Mouse (Mus musculus) left cerebral cortex, adult 2 months (tissue): Measurements from ENCODE around the gene H2afx. TPM values are rescaled to one million over a fixed set of nuclear protein-coding genes. Genes with fewer than 3 reads are reported as not detected.
"Not testable (repeated sequence)": the region's sequence is repeated elsewhere in the genome, so short reads cannot be mapped to it uniquely, and the experiment has no call there.

Source experiments
- DNase-seq, 2 experiments: peaks; one replicate each; pipeline ENCODE4 v3.0.0; 2021 to 2022; ENCODE audit warnings: low spot score in 2 of 2, mixed read lengths in 1 of 2; ENCODE audit errors: extremely low spot score in 1 of 2
- H3K27ac ChIP-seq: fragments of 200-600 bp; 2 replicates; pipeline ENCODE4 v1.8.1; 2022
- H3K4me3 ChIP-seq: fragments of 200-600 bp; 2 replicates; pipeline ENCODE4 v1.8.1; 2022
- CTCF ChIP-seq: fragments of 200-600 bp; IDR thresholded peaks from 2 replicates; pipeline ENCODE4 v1.8.1; 2022; ENCODE audit warnings: antibody characterized with exemption, mild to moderate bottlenecking, moderate library complexity
- intact Hi-C: fragments of 180-260 bp; cut with DNase I; formaldehyde crosslinking; loops from one replicate; pipeline ENCODE4 v1.15.1; 2025
- total RNA-seq, 2 experiments: library from RNA; stranded (reverse); gene quantifications; 2 replicates each; pipeline ENCODE4 v1.2.3; 2021

Gene H2afx
- total RNA-seq, 2 experiments from 2014 or later: 46.1 to 53.2 TPM

DNA sequence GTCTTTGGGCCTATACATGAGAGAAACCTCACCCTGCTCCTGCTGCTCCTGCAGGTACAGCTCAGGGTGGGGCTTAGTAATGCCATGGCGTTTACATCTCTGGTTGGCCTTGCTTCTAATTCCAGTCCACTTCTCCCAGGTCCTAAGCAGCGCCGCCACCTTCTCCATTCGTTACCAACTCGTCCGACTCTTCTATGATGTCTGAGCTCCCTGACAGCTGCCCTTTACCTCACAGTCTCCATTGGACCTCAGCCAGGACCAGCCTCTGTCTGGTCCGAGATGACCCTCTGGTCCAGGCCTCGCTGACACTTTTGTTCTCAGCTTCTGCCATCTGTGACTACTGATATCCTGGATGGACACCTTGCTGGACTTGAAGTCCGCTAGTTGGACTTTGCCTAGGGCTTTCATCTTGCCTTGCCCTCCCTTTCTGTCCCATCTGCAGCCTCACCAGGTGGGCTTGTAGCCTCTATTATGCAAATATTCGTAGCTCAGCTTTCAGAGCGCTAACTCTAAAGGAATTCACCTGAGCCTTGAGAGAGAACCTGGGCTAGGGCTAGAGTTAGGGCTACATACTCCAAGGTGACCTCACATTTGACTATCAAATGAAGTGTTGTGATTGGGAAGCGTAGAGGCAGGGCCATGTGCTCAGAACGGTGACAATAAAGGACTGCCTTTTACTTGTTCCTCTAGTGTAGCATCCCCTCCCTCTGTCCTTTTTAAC lies 1.4 kb upstream of the H2afx start:
- no peak overlapping the region for H3K4me3 ChIP-seq
- H3K27ac ChIP-seq: no peak overlapping the region
- intact Hi-C loops: loop anchor here (5.0 kb wide), 1 partner anchor 36 kb away; no protein-coding TSS in a partner anchor
- DNase-seq: no peak
- no peak for TF ChIP-seq CTCF

DNA sequence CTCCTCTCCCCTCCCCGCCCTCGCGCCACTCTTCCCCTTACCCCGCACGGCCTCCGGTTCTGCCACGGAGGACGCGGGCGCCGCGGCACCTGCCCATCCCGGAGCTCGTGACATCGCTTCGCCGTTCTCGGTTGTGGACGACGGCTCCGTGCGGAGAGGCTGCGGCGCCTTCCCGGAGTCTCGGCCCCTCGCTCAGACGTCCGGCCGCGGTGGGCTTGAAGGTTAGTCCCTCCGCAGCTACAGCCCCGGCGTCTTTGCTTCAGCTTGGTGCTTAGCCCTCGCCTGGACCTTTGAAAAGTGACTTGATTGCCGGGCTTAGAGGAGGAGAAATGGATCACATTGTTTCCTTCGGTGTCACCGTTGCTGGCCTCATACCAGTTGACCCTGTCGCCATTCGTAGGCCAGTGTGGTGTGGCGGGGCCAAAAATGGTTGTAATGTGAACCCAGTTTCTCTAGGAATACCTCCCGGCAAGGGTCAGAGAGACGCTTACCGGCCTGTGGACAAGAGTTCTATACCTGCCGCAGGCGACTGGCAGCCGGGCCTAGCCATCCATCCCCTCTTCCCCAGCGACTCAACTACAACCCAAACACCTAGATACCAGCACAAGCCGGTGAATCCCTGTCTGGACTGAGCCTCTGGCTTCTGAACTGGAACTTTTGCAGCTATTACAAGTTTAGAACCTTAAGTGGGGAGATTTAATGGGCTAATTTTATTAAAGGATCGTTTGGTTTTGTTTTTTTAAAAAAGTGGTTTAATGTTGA lies 1.0 kb downstream of the H2afx start:
- no peak for TF ChIP-seq CTCF
- H3K27ac ChIP-seq: peak overlapping the region; percentile 96
- H3K4me3 ChIP-seq: peak overlapping the region; percentile 85
- intact Hi-C loops: no loop called here
- DNase-seq: no peak

- H3K27ac ChIP-seq: no peak overlapping the region; the same call in 1 of the 2 replicates
- DNase-seq: no peak
- H3K4me3 ChIP-seq: peak overlapping the region; percentile 85
- TF ChIP-seq CTCF: no peak
- intact Hi-C loops: no loop called here
Measured at GRCm38 (mm10) chr9:44336093-44336406, 1.6 kb downstream of the H2afx start.

DNA sequence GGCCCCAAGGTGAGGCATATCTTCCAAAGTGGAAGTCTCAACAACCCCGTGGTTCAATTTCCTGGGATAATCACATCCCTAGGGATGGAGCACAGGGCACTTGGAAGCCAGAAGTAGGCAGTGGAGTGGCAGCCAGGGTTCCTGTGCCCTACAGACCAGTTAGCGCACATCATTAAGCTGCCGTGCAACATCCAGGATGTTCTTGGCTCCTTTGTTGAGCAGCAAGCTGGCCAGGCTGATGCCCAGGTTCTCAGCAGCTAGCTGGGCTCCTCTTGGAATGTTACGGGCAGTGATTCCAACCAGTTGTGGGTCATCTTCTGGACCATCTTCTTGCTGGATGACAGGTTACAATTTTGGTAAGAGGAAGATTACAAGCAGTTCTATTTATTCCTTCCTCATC lies 2.0 kb downstream of the H2afx start:
- DNase-seq, intact Hi-C loops: not testable (repeated sequence)
- 0 out of 2 replicates have a peak overlapping the region, but pooled peaks have one; percentile 18 for H3K4me3 ChIP-seq

DNA sequence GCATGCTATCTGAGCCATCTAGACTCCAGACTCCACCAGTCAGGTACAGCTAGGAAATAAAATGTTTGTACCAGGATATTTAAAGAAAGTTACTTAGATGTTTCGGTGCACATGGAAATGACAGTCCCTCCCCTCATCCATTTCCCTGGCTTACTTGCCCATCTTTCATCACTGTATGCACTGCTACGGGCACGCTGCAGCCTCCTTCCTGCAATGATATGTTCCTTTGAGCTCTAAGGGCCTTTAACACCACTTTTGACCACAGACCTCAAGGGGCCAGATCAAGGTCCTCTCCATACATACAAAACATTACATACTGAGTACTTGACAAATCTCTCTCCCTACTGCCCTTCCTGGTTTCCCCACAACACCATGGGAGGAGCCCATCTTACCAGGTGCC lies 2.5 kb downstream of the H2afx start:
- 0 out of 2 replicates have a peak overlapping the region, but pooled peaks have one; percentile 18 for H3K4me3 ChIP-seq
- no peak for DNase-seq
- H3K27ac ChIP-seq: no peak overlapping the region
- no peak for TF ChIP-seq CTCF
- intact Hi-C loops: no loop called here

More for the DNA sequence above, 2.0 kb downstream of the H2afx start:
- not testable (repeated sequence) for H3K27ac ChIP-seq

DNA sequence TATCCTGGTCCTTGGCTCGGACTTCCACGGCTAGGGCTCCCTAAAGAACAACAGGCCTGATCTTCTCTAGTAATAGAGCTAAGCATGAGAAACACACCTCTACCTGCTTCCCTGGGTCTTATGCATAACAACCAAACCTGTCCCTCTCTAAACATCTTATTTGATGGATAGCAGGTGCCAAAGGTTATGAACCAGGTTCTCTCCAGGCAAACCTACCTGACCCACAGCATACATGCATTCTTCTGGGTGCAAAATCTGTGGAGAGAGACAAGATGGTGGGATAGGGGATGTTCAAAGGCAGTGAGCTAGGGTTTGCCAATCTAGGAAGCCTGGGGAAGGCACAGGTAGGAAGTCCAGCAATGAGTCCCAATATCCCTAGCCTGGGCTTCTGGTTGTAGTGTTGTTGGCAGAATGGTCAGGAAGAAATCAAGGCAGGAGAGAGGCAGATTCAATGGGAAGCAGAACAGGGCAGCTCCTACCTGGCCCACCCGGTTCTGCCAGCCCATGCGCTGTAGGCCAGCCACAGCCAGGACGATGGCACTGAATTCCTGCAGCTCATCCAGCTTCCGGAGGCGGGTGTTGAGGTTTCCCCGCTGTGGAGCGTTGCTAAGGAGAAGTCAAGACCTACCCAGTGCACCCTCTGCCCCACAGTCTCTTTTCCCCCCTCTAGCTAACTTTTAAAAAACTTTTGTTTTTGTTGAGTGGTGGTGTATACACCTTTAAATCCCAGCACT lies 3.1 kb downstream of the H2afx start:
- intact Hi-C loops: no loop called here
- no peak overlapping the region for H3K27ac ChIP-seq
- H3K4me3 ChIP-seq: no peak overlapping the region
- no peak for DNase-seq
- no peak for TF ChIP-seq CTCF

- DNase-seq: no peak
- Histone ChIP-seq H3K27ac (no peak overlapping the region), H3K4me3 (no peak overlapping the region)
- peak; percentile 7 for TF ChIP-seq CTCF
- intact Hi-C loops: no loop called here
Measured at GRCm38 (mm10) chr9:44338574-44338973, 4.1 kb downstream of the H2afx start.

GRCm38 (mm10) chr9:44341487-44341886 lies 7.0 kb downstream of the H2afx start:
- no peak for TF ChIP-seq CTCF
- intact Hi-C loops: no loop called here
- no peak for DNase-seq
- Histone ChIP-seq H3K4me3 (no peak overlapping the region), H3K27ac (no peak overlapping the region)

DNA sequence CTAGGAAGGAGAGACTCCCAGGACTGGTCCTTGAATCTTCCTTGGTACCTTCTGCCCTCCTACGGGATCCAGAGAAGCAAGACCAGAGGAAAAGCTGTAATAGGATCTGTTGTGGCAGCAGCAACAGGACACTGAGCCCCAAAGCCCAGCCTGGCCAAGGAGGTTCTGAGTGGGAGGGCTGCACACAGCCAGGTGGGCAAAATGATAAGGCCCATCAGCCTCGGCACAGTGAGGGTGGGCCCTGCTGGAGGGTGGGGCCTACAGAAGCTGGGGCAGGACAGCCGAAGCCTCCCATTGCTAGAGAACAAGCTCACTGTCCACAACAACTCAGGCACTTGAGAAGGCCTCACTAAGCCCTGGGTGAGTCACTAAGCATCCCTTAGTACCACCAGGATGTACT lies 7.7 kb downstream of the H2afx start:
- intact Hi-C loops: no loop called here
- no peak overlapping the region for H3K4me3 ChIP-seq
- H3K27ac ChIP-seq: no peak overlapping the region
- DNase-seq: no peak
- TF ChIP-seq CTCF: no peak

- no peak for TF ChIP-seq CTCF
- no peak overlapping the region for H3K27ac ChIP-seq
- intact Hi-C loops: no loop called here
- H3K4me3 ChIP-seq: no peak overlapping the region
- DNase-seq: no peak
Measured at GRCm38 (mm10) chr9:44342605-44343004, 8.1 kb downstream of the H2afx start.

GRCm38 (mm10) chr9:44343290-44343689 lies 8.8 kb downstream of the H2afx start:
- DNase-seq: no peak
- intact Hi-C loops: no loop called here
- Histone ChIP-seq H3K27ac (peak overlapping the region; percentile 100), H3K4me3 (peak overlapping the region; percentile 99)
- no peak for TF ChIP-seq CTCF
